Mouse (Mus musculus): ENCODE data around the gene Rsph3a. TPM values are rescaled to one million over a fixed set of nuclear protein-coding genes. Genes with fewer than 3 reads are reported as not detected.
"Not testable (repeated sequence)": the region's sequence is repeated elsewhere in the genome, so short reads cannot be mapped to it uniquely, and the experiment has no call there.

Gene Rsph3a
- 10 to 100 TPM; 42.8 to 45.5 TPM for total RNA-seq (2021)

- peak; percentile 82 to 92 for DNase-seq (ENCODE audit: extremely low spot score in 1 of 2, low spot score in 2 of 2)
- intact Hi-C loops (cut with DNase I): not testable (repeated sequence)
Observed at GRCm38 (mm10) chr17:7945117-7946052, at the start of gene Rsph3a. TSS of gene Rsph3a (plus strand) at chr17:7945614.

DNA sequence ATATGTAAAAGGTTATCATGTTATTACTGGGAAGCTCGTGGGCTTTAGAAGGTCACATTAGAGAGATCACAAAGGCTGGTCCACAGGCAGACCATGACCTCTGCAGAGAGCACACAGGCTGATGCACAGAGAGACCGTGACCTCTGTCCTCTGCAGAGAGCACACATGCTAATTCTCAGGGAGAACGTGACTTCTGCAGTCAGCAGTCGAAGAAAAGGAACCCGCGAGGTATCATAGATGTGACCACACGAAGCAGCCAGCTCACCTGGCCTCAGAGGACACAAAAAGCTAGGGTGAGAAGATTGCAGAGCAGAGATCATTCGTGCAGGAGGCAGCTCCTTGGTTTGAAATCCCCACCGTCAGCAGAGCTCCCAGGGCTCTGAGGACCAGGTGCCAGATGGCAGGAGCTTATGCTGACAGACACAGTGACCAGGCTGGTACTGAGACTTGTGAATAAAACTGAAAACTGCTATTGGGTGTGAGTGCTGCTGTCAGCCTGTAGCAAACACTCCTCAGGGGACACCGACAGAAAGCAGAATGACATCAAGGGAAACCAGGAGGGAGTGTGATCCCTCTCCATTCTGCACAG, 49.3 kb upstream of the Rsph3a start:
- DNase-seq (ENCODE audit: extremely low spot score in 1 of 2, low spot score in 2 of 2): no peak
- intact Hi-C loops (cut with DNase I): no loop called here

DNA sequence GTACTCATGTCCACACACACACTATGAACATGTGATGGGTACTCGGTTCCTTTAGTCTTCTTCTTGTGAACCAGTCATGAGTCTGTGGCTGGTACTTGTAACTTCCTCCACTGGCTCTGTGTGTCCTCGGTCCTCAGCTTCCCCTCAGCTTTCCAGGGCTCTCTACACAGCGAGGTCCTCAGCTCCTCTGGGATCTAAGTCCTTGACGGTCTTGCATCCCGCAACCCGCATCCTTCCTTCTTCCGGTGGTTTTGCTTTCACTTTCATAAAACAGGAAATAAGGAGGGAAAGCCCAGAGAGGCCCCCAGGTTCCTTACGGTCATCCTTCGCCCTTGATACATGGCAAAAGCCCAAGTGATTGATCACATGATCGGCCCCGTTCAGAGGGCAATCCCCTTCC, 48.3 kb upstream of the Rsph3a start:
- DNase-seq (ENCODE audit: extremely low spot score in 1 of 2, low spot score in 2 of 2): no peak
- intact Hi-C loops (cut with DNase I): no loop called here

DNA sequence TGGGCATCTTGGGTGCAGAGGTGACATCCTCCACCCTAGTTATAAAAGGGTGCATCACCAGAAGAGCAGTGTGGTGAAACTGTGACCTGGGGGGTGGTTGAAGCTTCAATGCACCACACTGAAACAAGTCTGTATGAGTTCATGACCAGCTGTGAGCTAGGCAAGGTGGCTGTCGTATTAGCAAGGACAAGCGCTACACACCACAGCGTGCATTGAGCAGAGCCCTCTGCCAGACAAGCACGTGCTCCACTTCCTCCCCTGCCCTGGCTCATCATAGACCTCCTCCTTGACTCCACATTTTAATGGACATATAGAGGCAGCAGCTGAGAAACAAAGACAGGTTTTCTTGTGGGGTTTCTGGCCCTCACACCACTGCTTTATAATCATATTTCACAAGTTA, 47.7 kb upstream of the Rsph3a start:
- intact Hi-C loops (cut with DNase I): no loop called here
- DNase-seq (ENCODE audit: extremely low spot score in 1 of 2, low spot score in 2 of 2): no peak

DNA sequence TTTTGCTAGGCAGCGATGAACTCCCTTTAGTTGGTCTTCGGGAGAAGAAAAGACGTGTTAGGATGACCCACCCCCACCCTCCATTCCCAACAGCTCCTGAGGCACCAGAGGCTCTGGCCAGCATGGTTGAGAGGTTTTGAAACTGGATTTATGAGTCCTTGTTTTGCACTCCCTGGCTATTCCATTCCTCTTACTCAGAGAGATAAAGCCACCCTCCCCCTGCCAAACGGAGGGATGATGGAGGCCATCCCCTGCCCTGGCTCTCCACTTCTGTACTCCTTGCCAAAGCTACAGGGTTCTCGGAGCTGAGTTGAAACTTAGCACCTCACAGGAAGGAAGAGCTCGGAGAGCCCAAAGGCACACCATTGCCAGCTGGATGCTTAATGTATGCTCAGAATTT, 46.2 kb upstream of the Rsph3a start:
- intact Hi-C loops (cut with DNase I): no loop called here
- no peak for DNase-seq (ENCODE audit: extremely low spot score in 1 of 2, low spot score in 2 of 2)

GRCm38 (mm10) chr17:7899961-7900360, 45.5 kb upstream of the Rsph3a start:
- intact Hi-C loops (cut with DNase I): no loop called here
- DNase-seq (ENCODE audit: extremely low spot score in 1 of 2, low spot score in 2 of 2): no peak

DNA sequence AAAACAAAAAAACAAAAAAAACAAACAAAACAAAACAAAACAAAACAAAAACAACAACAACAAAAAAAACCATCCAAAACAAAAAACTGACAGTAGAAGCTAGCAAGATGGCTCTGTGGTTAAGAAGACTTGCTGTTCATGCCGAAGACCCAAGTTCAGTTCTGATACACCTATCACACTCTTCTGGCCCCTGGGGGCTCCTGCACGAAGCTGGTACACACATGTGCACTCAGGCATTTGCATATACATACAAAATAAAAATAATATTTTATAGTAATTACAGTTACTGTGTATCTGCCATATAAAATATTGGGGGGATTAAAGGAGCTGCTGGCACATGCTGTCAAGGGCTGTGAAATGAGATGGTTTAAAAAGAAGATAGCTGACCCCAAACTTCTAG, 43.9 kb upstream of the Rsph3a start:
- intact Hi-C loops (cut with DNase I): no loop called here

GRCm38 (mm10) chr17:7902362-7902761, 43.1 kb upstream of the Rsph3a start:
- DNase-seq (ENCODE audit: extremely low spot score in 1 of 2, low spot score in 2 of 2): peak in 1 of 2 experiments; percentile 65
- intact Hi-C loops (cut with DNase I): no loop called here

More for the DNA sequence above, 43.9 kb upstream of the Rsph3a start:
- DNase-seq (ENCODE audit: extremely low spot score in 1 of 2, low spot score in 2 of 2): no peak

DNA sequence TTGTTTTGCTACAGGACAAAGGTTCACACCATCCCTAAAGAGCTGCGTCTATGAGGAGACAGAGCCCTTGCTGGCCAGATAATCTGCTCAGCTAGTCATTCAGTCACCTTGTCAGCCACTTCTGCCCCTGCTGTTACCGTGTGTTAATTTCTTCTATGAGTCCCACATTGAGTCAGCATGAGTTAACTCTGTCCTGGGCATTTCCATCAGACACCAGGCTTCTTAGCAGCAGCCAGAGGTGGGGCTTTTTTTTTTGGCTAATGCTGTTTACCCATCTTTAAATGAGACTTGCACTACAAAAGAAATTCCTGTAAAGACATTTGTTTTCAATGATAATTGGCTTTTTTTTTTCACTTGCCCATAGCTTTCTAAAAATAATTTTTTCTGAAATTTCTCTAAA, 40.4 kb upstream of the Rsph3a start:
- intact Hi-C loops (cut with DNase I): no loop called here
- DNase-seq (ENCODE audit: extremely low spot score in 1 of 2, low spot score in 2 of 2): no peak

DNA sequence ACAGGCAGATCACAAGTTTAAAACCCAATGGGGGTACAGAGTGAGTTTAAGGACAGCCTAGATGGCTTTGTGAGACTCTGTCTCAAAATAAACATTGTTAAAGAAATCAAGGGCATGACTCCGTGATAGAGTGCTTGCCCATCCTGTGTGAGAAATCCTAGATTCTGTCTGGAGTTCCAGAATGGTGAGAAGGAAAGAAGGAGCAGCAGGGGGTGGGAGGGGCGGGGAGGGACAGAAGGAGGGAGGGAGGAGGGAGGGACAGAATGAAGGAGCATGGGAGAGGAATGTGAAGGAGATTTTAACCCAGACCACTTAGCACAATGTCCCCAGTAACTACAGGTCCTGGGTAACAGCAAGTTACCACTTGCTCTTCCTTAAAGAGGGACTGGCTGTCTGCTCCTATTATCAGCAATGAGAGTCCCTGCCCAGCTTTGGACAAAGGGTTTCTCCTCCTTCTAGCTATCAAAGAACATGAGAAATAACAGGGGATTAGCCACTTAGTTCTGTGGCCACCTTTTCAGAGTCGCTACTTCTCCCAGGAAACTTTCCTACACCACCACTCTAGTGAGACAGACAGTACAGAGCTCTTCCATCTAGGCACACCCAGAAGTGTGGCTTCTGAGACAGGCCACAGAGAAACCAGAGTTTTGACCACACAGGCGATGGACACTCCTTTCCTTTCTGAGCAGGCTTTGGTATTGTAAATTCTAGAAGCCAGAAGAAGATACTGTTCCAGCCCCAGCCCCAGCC, 39.3 kb upstream of the Rsph3a start:
- intact Hi-C loops (cut with DNase I): no loop called here
- no peak for DNase-seq (ENCODE audit: extremely low spot score in 1 of 2, low spot score in 2 of 2)

GRCm38 (mm10) chr17:7914596-7915227, 30.7 kb upstream of the Rsph3a start:
- intact Hi-C loops (cut with DNase I): no loop called here
- no peak for DNase-seq (ENCODE audit: extremely low spot score in 1 of 2, low spot score in 2 of 2)

GRCm38 (mm10) chr17:7915791-7916190, 29.6 kb upstream of the Rsph3a start:
- intact Hi-C loops (cut with DNase I): no loop called here

GRCm38 (mm10) chr17:7916782-7917574, 28.4 kb upstream of the Rsph3a start:
- no peak for DNase-seq (ENCODE audit: extremely low spot score in 1 of 2, low spot score in 2 of 2)
- intact Hi-C loops (cut with DNase I): no loop called here

More at GRCm38 (mm10) chr17:7915791-7916190, 29.6 kb upstream of the Rsph3a start:
- no peak for DNase-seq (ENCODE audit: extremely low spot score in 1 of 2, low spot score in 2 of 2)

GRCm38 (mm10) chr17:7918355-7918754, 27.1 kb upstream of the Rsph3a start:
- DNase-seq (ENCODE audit: extremely low spot score in 1 of 2, low spot score in 2 of 2): no peak
- intact Hi-C loops (cut with DNase I): no loop called here

DNA sequence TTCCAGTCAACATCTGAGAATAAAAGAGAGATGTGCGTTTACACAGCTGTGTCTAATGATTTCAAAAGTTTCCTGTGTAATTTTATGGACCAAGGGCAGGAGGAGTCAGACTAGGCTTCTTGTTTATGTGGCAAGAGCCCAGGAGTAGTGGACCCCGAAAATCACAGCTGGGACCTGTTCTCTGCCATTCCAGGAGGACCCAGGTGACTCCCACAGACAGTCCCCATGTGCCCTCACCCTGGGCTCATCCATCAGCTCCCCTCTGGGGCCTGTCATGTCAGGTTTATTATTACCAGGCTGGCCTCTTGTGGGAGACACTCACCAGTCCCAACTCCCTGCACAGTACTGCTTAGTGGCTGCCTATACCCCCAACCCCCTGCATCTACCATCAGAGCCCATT, 26.2 kb upstream of the Rsph3a start:
- DNase-seq (ENCODE audit: extremely low spot score in 1 of 2, low spot score in 2 of 2): no peak
- intact Hi-C loops (cut with DNase I): no loop called here

DNA sequence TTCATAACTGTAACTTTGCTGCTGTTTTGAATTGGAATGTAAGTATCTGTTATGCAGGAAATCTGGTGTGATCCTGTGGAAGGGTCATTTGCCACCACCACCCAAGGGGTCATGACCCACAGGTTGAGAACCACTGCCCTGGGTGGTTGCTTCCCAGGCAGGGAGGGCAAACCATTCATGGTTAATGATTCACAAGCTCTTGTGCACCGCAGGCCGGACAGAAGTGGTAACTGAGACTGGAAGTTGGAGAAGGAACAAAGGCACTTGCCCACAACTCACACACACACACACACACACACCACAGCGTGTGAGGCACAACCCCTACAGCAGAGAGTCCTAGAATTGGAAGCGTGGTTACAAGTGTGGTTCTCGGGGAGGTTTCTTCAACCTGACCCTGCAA, 22.9 kb upstream of the Rsph3a start:
- intact Hi-C loops (cut with DNase I): no loop called here

GRCm38 (mm10) chr17:7924185-7924725, 21.2 kb upstream of the Rsph3a start:
- no peak for DNase-seq (ENCODE audit: extremely low spot score in 1 of 2, low spot score in 2 of 2)
- intact Hi-C loops (cut with DNase I): no loop called here

More for the DNA sequence above, 22.9 kb upstream of the Rsph3a start:
- no peak for DNase-seq (ENCODE audit: extremely low spot score in 1 of 2, low spot score in 2 of 2)

Data from left cerebral cortex, postnatal 10 days (tissue).